Mouse (Mus musculus): ENCODE data around the gene Frmd6.
A peak's percentile ranks its signal among the peaks of the same experiment; 100 is the strongest.

The Frmd6 gene

DNA sequence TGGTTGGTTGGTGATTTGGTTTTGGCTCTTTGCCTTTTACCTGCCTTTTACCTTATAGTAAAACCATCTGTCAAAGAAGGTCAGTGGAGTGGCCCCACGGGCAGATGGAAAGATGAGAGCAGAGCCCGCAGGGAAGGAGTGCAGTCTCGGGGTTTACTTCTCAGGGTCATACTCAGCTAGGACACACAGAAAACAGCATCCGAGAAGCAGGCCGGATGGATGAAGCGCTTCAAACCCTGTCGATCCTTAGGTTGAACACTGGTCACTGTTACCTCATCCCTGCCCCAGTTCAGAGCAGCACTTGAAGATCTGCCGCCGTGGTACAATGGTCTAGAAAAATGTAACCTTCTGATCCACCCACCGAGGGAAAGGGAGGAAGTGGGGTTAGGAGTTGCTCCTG lies 79.2 kb downstream of the Frmd6 start:
- DNase-seq: no peak

DNA sequence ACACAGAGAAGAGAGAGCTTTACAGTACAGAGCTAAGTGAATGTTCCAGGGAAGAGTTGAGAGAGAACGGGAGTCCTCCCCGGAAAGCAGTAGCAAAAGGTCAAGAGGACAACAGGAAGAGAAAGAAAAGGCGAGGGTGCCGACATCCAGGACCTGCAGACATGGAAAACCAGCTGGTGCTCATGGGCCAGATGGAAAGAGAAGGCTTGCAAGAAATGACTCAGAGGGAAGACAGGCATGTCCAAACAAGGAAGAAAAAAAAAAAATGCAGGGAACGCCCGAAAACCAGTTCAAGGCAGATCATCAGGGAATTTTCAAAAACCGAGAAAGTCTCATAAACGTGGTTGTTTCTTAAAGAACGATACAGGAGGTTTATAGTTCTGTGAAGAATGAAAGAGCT lies 81.6 kb downstream of the Frmd6 start:
- no peak for DNase-seq

DNA sequence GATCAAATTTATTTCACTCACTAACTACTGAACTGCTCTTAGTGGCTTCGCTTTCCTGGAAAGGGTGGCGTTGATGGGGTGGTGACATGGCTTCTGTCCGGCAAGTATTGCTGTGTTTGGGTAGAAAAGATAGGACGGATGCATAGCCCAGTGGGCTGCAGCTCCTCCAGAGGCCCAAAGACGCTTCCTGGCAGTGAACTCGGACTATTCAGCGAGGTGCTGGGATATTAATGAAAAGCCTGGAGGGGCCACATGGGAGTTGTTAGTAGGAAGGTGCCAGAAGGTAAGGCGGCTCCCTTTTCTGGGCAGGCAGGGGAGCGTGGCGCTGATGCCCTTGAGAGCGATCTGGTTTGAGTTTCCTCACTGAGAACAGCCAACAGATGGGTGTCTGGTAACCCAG lies 82.3 kb downstream of the Frmd6 start:
- no peak for DNase-seq

DNA sequence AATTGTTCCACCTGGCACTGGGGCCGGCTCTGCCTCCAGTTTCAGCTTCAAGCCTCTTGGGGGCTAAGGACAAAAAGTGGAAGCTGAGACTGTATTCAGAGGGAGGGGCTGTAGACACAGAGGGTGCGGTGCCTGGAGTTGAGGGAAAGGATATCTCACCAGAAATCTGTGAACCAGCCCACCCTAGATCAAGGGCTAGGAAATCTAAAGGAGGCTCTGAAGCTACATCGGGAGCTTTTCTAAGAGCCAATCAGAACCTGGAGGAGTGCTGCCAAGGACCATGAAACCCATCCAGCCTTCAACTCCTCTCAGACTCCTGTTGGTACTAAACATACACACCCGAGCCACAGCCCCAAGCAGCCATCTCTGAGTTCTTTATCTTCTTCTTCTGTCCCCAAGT lies 82.8 kb downstream of the Frmd6 start:
- DNase-seq: no peak

DNA sequence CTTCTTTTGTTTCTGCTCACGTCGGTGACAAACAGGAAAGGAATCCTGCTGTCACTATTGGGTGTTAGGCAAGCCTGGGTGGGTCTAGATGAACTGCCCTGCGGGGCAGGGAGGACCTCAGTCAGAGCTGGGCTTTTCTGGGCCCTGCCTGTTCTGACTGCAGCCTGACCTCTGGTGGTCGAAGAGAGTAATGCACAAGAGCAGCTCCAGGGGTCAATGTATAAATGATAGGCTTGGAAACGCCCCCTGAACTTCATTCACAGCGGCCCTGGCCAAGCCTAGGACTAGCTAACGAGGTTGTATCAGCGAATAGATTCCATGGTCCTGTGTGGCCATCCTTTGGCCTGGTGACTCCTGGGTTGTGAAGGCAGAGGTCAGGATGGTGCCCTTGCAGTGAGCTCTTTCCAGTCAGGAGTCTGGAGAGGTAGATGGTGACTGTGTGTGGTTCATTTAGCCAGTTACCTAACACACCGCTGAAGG lies 85.0 kb downstream of the Frmd6 start:
- DNase-seq: peak; percentile 85

DNA sequence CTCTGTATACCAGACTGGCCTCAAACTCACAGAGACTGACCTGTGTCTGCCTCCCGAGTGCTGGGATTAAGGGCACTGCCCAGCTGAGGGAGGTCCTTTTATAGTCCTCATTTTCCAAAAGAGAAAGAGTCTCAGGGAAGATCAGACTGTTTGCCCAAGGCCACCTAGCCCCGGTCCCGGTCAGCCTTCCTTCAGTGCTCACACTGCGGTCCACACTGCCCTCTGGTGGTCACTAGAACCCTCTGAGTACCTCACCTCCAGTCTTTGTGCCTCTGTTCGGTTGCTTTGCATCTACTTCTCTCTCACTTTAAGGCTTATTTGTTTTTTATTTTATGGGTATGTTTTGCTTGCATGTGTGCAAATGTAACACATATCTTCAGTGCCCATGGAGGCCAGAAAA lies 85.7 kb downstream of the Frmd6 start:
- peak; percentile 91 for DNase-seq

DNA sequence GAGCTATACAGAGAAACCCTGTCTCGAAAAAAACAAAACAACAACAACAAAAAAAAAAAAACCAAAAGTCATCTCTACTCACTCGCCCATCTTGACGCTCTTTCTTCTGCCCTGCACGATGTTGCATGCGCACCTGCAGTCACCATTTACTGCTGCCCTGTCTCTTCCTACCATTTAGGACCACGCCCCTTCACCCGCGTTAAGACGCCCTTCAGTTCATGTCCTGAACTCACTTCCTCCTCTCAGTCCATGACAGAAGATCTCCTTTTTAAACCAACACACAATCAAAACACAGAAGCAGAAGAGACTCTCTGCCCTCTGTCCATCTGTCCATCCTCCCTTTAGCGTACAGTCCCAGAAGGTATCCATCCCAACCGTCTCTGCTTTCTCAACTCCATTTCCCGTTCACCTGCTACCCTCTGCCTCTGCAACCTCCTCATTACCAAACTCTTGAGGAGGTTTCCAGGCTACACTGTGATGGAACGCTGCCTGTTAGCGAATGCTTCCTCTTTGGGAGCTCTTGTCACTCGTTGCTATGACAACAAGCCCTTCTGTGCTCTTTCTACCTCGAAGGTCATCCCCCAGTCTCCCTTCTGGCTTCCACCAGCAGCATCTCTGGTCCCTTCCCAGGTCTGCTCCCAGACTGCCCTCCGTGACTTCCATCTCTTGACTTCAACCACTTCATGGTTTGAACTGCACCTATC lies 86.5 kb downstream of the Frmd6 start:
- no peak for DNase-seq

DNA sequence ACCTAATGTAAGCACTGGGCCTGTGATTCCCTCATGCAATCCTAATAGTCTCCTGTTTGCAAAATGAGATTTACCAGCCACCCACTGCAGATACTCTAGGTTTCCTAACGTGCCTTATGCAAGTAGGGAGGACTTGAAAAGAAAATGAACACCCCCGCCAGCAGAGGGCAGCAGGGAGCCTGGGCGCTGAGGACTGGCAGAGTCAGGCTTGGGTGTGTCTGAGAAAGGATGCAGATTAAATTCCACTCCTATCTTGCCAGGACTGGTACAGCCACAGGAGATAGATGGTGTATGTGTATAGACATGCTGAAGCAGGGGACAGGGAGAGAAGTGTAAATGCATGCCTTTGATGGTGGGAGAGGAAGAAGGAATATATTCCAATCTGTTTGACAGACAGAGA lies 88.1 kb downstream of the Frmd6 start:
- DNase-seq: no peak

DNA sequence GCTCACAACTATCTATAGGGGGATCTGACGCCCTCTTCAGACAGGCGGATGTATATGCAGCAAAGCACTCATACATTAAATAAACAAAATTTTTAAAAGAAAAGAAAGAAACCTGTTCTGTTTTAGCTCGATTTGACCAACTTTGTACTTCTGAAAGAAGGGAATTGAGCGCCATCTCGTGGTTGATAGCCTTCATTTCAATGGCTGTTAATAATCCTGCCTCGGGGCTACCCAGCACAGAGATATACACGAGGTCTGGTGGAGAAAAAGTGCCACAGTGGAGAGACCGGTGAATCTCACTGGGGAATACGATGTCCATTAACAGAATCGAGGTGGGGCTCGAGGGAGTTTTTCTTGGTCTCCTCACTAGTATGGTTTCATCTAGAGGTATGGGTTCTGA lies 89.1 kb downstream of the Frmd6 start:
- peak; percentile 72 for DNase-seq

DNA sequence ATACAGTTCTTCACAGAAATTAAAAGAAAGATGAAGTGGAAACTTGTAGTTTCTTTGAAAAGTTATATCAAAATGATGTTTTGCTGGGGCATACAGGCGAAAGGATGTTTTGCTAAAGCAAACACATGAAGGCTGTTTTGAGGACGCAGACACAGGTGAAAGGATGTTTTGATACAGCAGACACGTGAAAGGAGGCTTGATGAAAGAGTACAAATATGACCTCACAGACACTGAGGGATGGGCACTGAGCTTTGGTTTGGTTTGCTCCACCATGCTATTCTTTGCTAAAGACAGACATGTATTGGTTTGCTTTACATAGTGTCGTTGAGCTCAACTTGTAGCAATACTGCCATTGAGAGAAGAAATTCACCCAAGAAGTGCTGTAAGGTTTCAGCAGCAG lies 104.5 kb downstream of the Frmd6 start:
- no peak for DNase-seq

DNA sequence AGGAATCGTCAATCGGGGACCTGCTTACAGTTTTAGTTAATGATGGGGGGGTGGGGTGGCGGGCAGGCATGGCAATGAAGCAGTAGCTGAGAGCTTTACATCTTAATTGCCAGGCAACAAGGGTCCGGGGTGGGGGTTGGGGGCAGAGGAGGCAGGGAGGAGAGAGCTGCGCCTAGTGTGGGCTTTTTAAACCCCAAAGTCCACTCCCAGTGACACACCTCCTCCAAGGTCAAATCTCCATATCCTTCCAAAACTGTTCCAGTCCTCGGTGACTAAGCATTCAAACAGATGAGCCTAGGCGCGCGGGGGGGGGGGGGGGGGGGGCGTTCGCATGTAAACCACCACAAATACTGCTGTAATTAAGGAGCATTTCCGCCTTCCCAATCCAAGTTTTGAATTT lies 111.8 kb downstream of the Frmd6 start:
- no peak for DNase-seq

DNA sequence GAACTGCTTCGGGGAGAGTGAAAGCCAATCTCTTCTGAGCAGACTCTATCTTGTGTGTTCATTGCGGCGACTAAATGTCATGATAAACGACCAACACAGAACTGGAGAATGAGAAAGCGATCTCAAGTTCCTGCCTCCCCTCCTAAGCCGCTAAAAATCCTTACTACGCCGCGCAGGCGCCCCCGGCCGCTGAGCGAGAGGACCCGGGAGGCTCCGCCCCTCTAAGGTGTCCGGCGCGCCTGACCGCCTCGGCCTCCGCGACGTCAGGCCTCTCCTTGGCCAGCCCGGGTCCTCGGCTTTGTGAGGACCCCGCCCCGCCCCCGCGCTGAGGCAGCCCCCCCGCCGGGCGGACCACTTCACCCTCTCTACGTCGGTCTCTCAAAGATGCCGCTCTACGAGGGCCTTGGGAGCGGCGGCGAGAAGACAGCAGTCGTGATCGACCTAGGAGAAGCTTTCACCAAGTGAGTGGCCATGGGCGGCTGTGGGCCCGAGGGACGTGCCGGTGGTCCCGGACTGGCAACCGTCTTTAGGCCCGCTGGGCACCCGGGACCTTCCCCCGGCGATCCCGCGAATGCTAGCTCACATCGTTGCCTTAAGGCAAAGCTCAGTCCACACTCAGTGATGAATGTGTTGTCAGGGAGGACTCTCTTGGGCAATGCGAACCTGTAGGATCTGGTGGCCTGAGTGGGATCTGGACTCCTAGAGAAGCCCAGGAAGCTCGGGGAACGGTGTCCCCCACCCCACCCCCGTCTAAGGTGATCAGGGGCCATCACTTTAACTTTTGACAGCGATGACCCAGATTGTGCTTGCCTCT lies 112.5 kb downstream of the Frmd6 start, which contains the start of gene Actr10:
TSS of gene Actr10 (plus strand) at position 287 of the 814 bp plus-strand sequence.
- peak; percentile 95 for DNase-seq

DNA sequence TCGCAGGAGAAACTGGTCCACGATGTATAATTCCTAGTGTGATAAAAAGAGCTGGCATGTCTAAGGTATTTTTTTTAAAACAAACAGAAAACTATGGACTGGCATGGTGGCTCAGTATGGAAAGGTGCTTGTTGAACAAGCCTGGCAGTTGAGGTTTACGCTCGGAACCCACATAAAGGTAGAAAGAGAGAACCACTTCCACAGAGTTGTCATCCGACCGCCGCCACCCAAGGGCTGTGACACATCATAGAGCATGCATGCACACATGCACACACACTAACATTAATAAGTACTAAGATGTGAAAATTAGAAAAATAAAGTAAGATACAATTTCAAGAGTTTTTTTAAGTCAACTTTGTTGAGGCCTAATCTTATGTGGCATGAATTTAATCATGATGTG lies 115.5 kb downstream of the Frmd6 start:
- DNase-seq: no peak

DNA sequence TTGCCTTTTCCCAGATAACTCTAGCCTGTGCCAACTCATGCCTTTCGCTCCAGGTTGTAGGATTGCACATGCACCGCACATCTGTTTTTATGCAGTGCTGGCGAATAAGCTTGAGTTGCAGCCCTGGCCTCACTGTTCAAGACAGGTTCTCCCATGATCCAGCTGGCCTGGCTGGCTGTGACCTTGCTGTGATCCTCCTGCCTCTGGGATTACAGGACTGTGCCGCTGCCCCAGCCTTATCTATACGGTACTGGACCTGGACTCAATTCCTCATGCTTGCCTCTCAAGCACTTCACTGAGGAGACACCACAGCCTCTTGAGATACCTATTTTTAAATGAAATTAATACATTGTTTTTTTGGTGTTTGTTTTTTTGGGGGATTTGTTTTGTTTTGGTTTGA lies 118.9 kb downstream of the Frmd6 start:
- no peak for DNase-seq

DNA sequence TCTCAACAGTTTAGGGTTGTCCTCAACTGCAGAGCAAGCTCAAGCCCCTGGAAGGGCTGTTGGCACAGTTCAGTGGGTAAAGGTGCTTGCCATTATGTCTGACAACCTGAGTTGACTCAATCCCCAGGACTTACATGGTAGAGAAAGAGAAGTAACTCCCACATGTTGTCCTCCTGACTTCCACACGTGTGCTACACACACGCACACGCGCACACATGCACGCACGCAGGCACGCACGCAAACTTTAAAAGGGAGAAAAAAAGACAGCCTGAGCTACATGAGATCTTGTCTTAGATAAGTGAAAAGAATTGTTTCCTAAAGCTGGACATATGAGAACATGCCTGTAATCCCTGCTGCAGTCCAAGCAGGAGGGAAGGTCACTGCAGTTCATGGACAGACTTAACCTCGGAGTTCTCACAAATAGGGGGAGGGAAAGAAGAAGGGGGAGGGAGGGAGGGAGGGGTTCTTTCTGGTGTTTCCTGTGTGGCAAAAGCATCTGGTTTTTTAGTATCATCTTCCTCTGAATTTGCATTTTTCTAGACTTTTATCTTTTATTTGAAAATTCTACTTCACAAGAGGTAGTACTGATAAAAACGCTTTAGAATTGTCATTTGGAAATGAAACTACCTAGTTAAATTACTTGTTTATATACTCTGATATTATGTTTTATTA lies 121.4 kb downstream of the Frmd6 start:
- DNase-seq: no peak

Measured in embryo, embryonic 11 days (tissue).